Mouse (Mus musculus) myocyte (in vitro differentiated cells): ENCODE measurements around the gene Camta1. TPM values are rescaled to one million over a fixed set of nuclear protein-coding genes. Genes with fewer than 3 reads are reported as not detected.
A peak's percentile ranks its signal among the peaks of the same experiment; 100 is the strongest.

Source experiments
- H3K27me3 ChIP-seq: one replicate; pipeline ENCODE4 v1.6.1; 2011; ENCODE audit not compliant: control insufficient read depth, insufficient read depth, insufficient read length
- H3K36me3 ChIP-seq: one replicate; pipeline ENCODE4 v1.6.1; 2011; ENCODE audit not compliant: control insufficient read depth, insufficient read depth
- H3K4me2 ChIP-seq: one replicate; pipeline ENCODE4 v1.6.1; 2011; ENCODE audit warnings: low read depth, control low read depth
- H3K4me3 ChIP-seq: one replicate; pipeline ENCODE4 v1.5.1; 2011; ENCODE audit warnings: mild to moderate bottlenecking, control low read depth, moderate library complexity
- H3K79me2 ChIP-seq: one replicate; pipeline ENCODE4 v1.6.1; 2011; ENCODE audit not compliant: control insufficient read depth, insufficient read depth
- H3ac ChIP-seq: one replicate; pipeline ENCODE4 v1.6.1; 2011; ENCODE audit not compliant: control insufficient read depth, insufficient read length
- CEBPB ChIP-seq: IDR thresholded peaks from 2 replicates; pipeline ENCODE4 v1.6.1; 2011; ENCODE audit warnings: mild to moderate bottlenecking, moderate library complexity; ENCODE audit not compliant: poor library complexity, insufficient read depth, severe bottlenecking
- E2F4 ChIP-seq: IDR thresholded peaks from one replicate; pipeline ENCODE4 v1.6.1; 2011; ENCODE audit warnings: mild to moderate bottlenecking, control low read depth, moderate library complexity; ENCODE audit not compliant: insufficient read depth
- MAX ChIP-seq: IDR thresholded peaks from one replicate; pipeline ENCODE4 v1.6.1; 2011; ENCODE audit warnings: low read depth, mild to moderate bottlenecking, control low read depth
- MYOD1 ChIP-seq, 3 experiments: IDR thresholded peaks; one replicate each; pipeline ENCODE4 v1.6.1; 2011; ENCODE audit warnings: control low read depth in 2 of 3, low read depth in 2 of 3, mild to moderate bottlenecking in 2 of 3, moderate library complexity in 1 of 3; ENCODE audit not compliant: insufficient read length in 2 of 3, control insufficient read depth in 1 of 3
- MYOG ChIP-seq, 3 experiments: IDR thresholded peaks; one replicate each; pipeline ENCODE4 v1.6.1; 2011; ENCODE audit warnings: control low read depth in 2 of 3, low read depth in 2 of 3, mild to moderate bottlenecking in 2 of 3; ENCODE audit not compliant: insufficient read length in 2 of 3, control insufficient read depth in 1 of 3, insufficient read depth in 1 of 3
- POLR2A ChIP-seq: IDR thresholded peaks from one replicate; pipeline ENCODE4 v1.6.1; 2011; ENCODE audit warnings: low read depth, mild to moderate bottlenecking, control low read depth, moderate library complexity; ENCODE audit not compliant: insufficient read length
- POLR2AphosphoS2 ChIP-seq: IDR thresholded peaks from one replicate; pipeline ENCODE4 v1.6.1; 2011; ENCODE audit warnings: low read depth, control low read depth; ENCODE audit not compliant: insufficient read length
- REST ChIP-seq: IDR thresholded peaks from one replicate; pipeline ENCODE4 v1.6.1; 2011; ENCODE audit warnings: mild to moderate bottlenecking, control low read depth, moderate library complexity; ENCODE audit not compliant: insufficient read depth, insufficient read length
- SRF ChIP-seq: IDR thresholded peaks from one replicate; pipeline ENCODE4 v1.6.1; 2011; ENCODE audit warnings: low read depth; ENCODE audit not compliant: control insufficient read depth, insufficient read length
- TCF12 ChIP-seq: IDR thresholded peaks from one replicate; pipeline ENCODE4 v1.6.1; 2011; ENCODE audit warnings: mild to moderate bottlenecking, control low read depth; ENCODE audit not compliant: poor library complexity, insufficient read depth, severe bottlenecking
- TCF3 ChIP-seq: IDR thresholded peaks from one replicate; pipeline ENCODE4 v1.6.1; 2011; ENCODE audit warnings: low read depth, control low read depth; ENCODE audit not compliant: insufficient read length
- USF1 ChIP-seq: IDR thresholded peaks from one replicate; pipeline ENCODE4 v1.6.1; 2011; ENCODE audit warnings: low read depth, mild to moderate bottlenecking, control low read depth, moderate library complexity
- polyA plus RNA-seq: library from polyadenylated mRNA; unstranded; fragments of >200 nt; fragmentation: generic; extraction: Trizol; gene quantifications from one replicate; pipeline ENCODE4 v1.2.1, GENCODE M21; 2012; ENCODE audit warnings: missing spikeins

The Camta1 gene
- polyA plus RNA-seq, 1 experiment: 40.6 TPM

GRCm38 (mm10) chr4:151746002-151746606 lies 115.6 kb downstream of the Camta1 start:
- Histone ChIP-seq H3K36me3 (no peaks in the 10 kb centered on the region), H3K4me2 (no peak overlapping the region), H3ac (no peak overlapping the region), H3K27me3 (peaks cover 29% of the 10 kb centered on the region), H3K4me3 (no peak overlapping the region), H3K79me2 (no peaks in the 10 kb centered on the region)
- TF ChIP-seq REST: no peak

- TF ChIP-seq MYOD1 (IDR thresholded peaks at IDR 0.05; ENCODE audit: control insufficient read depth in 1 of 3, insufficient read length in 2 of 3, low read depth in 2 of 3): peak in 1 of 3 experiments; percentile 7
- TF ChIP-seq POLR2AphosphoS2: no peak
- H3K4me2 ChIP-seq: peak overlapping the region; percentile 24
- no peaks in the 10 kb centered on the region for H3K79me2 ChIP-seq
- H3K36me3 ChIP-seq: no peaks in the 10 kb centered on the region
- no peak overlapping the region for H3ac ChIP-seq
- no peak overlapping the region for H3K4me3 ChIP-seq
- H3K27me3 ChIP-seq: peaks cover 18% of the 10 kb centered on the region
These were observed 120.2 kb downstream of the Camta1 start for GRCm38 (mm10) chr4:151741249-151742137.

DNA sequence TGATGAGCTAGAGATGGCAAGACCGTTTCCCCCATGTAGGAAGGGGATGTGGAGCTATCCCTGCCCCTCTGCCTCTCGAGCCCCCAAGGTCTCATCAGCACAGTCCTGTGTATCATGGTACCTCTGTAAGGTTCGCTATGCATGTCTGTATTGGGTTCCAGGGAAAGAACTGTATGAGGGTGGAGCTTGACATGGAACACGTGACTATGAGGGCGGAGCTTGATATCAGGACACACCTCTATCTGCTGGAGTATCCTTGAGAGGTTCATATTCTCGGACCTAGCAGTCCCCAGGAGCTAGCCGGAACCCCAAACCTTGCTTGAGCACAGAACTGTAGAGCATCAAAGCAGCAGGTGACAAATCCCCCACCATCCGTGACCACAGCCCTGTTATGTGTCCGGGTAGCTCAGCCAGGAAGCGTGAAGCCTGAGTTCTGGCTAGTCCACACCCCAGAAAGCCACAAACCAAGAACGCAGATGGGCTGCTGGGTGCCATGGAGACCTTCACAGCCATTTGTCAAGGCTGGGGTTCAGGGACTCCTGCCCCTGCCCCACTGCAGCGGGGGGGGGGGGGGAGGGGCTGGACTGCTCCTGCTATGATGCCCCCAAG lies 122.2 kb downstream of the Camta1 start:
- Histone ChIP-seq H3K79me2 (no peaks in the 10 kb centered on the region), H3K27me3 (peaks cover 18% of the 10 kb centered on the region), H3K36me3 (no peaks in the 10 kb centered on the region), H3K4me3 (no peak overlapping the region), H3ac (no peak overlapping the region), H3K4me2 (no peak overlapping the region)
- TF ChIP-seq REST: no peak

DNA sequence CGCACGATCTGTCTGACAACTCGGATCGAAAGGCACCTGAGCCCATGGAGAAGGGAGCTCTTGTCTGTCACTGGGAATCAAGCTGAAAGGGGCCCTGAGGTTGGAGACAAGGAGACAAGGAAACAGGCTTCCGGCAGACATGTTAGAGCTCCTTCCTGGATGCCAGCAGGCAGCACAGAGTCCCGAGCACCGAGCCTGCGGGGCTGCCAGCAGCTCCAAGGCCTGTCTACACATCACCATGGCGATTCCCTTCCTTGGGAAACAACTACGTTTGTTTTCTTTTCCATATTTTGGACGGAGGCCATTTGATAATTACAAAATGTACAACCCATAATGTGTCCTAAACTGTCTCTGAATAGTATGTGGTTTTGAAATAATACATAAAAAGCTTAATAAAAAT lies 122.8 kb downstream of the Camta1 start:
- TF ChIP-seq CEBPB: no peak
- H3K4me3 ChIP-seq: no peak overlapping the region
- H3K4me2 ChIP-seq: no peak overlapping the region
- no peaks in the 10 kb centered on the region for H3K36me3 ChIP-seq
- H3ac ChIP-seq: no peak overlapping the region
- H3K79me2 ChIP-seq: no peaks in the 10 kb centered on the region
- peaks cover 20% of the 10 kb centered on the region for H3K27me3 ChIP-seq

GRCm38 (mm10) chr4:151738280-151738679 lies 123.4 kb downstream of the Camta1 start:
- Histone ChIP-seq H3K4me3 (no peak overlapping the region), H3K79me2 (no peaks in the 10 kb centered on the region), H3K27me3 (peaks cover 26% of the 10 kb centered on the region), H3K4me2 (no peak overlapping the region), H3K36me3 (no peaks in the 10 kb centered on the region), H3ac (no peak overlapping the region)
- TF ChIP-seq POLR2A (no peak), TCF12 (no peak), SRF (no peak), MYOD1 (IDR thresholded peaks at IDR 0.05; ENCODE audit: control insufficient read depth in 1 of 3, insufficient read length in 2 of 3, low read depth in 2 of 3) (no peak), MAX (no peak), POLR2AphosphoS2 (no peak), REST (no peak), CEBPB (no peak), MYOG (IDR thresholded peaks at IDR 0.05; ENCODE audit: control insufficient read depth in 1 of 3, insufficient read depth in 1 of 3, insufficient read length in 2 of 3, low read depth in 2 of 3) (no peak), E2F4 (no peak)

GRCm38 (mm10) chr4:151732668-151733067 lies 129.0 kb downstream of the Camta1 start:
- Histone ChIP-seq H3K36me3 (no peaks in the 10 kb centered on the region), H3K27me3 (peaks cover 35% of the 10 kb centered on the region), H3ac (no peak overlapping the region), H3K4me3 (no peak overlapping the region), H3K4me2 (no peak overlapping the region), H3K79me2 (no peaks in the 10 kb centered on the region)
- TF ChIP-seq SRF: no peak
- TF ChIP-seq CEBPB: no peak
- TF ChIP-seq MYOD1 (IDR thresholded peaks at IDR 0.05; ENCODE audit: control insufficient read depth in 1 of 3, insufficient read length in 2 of 3, low read depth in 2 of 3): no peak
- TF ChIP-seq POLR2AphosphoS2: no peak
- no peak for TF ChIP-seq USF1
- no peak for TF ChIP-seq MAX
- TF ChIP-seq E2F4: no peak
- TF ChIP-seq TCF12: no peak
- TF ChIP-seq TCF3: no peak
- no peak for TF ChIP-seq MYOG (IDR thresholded peaks at IDR 0.05; ENCODE audit: control insufficient read depth in 1 of 3, insufficient read depth in 1 of 3, insufficient read length in 2 of 3, low read depth in 2 of 3)
- TF ChIP-seq REST: no peak
- TF ChIP-seq POLR2A: no peak
